Mouse (Mus musculus) lung, adult 2 months (tissue): Measurements from ENCODE around the gene Dop1a.

ENCODE experiments used
- CTCF ChIP-seq: fragments of 200-500 bp; IDR thresholded peaks from 2 replicates; pipeline ENCODE4 v1.5.1; 2011; ENCODE audit warnings: mild to moderate bottlenecking, low read length, control low read depth; ENCODE audit not compliant: insufficient read depth
- POLR2A ChIP-seq: fragments of 200-500 bp; IDR thresholded peaks from 2 replicates; pipeline ENCODE4 v1.6.1; 2011; ENCODE audit warnings: low read depth, mild to moderate bottlenecking, control low read depth, low read length, borderline replicate concordance; ENCODE audit errors: extremely low read depth

DNA sequence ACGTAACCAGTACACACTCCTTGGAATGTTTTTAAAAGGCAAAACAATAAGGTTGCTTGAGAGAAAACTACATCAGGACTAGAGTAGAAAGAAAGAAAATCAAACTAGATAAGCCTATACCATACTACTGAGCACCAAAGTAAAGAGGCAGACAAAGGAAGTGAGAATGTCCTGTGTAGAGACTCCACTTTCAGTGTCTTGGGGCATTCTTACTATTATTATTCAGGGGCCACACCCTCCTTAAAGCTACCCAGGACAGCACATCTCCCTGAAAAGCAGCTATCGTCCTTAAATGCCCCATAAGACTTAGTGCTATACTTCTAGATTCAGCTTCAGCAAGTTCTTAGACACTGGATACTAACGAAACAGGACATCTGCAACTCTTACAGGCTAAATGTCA is 13.3 kb upstream of the Dop1a start:
- TF ChIP-seq CTCF = no peak
- TF ChIP-seq POLR2A = no peak
